Mouse (Mus musculus) kidney, adult 2 months (tissue): Measurements from ENCODE around the gene Armc12.

Experiments used
- CTCF ChIP-seq: fragments of 200-500 bp; conservative IDR thresholded peaks from 2 replicates; pipeline ENCODE4 v1.5.1; 2011; ENCODE audit warnings: low read depth, mild to moderate bottlenecking, control low read depth, low read length, moderate library complexity, mixed read lengths; ENCODE audit not compliant: insufficient read depth, insufficient read length
- POLR2A ChIP-seq: fragments of 200-500 bp; IDR thresholded peaks from one replicate; pipeline ENCODE4 v1.6.1; 2011; ENCODE audit warnings: low read depth, low read length, control low read depth

GRCm38 (mm10) chr17:28505591-28505990, 25.0 kb upstream of the Armc12 start:
- no peak for TF ChIP-seq CTCF
- no peak for TF ChIP-seq POLR2A
